Mouse (Mus musculus) ES-Bruce4 (cell line): Measurements from ENCODE around the gene Tmem106c.

ENCODE experiments used
- CTCF ChIP-seq: IDR thresholded peaks from one replicate; pipeline ENCODE4 v1.8.1; 2011; ENCODE audit warnings: low read depth, low read length
- POLR2A ChIP-seq: IDR thresholded peaks from one replicate; pipeline ENCODE4 v1.8.1; 2011; ENCODE audit warnings: low read length; ENCODE audit not compliant: insufficient read depth

- TF ChIP-seq CTCF (no peak), POLR2A (no peak)
These were observed 13.8 kb upstream of the Tmem106c start for GRCm38 (mm10) chr15:97950240-97950639.
